Mouse (Mus musculus) CH12.LX (cell line): Measurements from ENCODE around the gene Slc2a13. TPM values are rescaled to one million over a fixed set of nuclear protein-coding genes. Genes with fewer than 3 reads are reported as not detected.

Experiments used
- DNase-seq: peaks from one replicate; pipeline ENCODE4 v3.0.0-alpha.2; 2013; ENCODE audit errors: extremely low read depth
- H3K27ac ChIP-seq: 2 replicates; pipeline ENCODE4 v1.5.1; 2012; ENCODE audit warnings: low read depth, mild to moderate bottlenecking, control low read depth, moderate library complexity; ENCODE audit not compliant: insufficient read depth
- H3K27me3 ChIP-seq: replicated peaks from 2 replicates; pipeline ENCODE3; 2012; ENCODE audit warnings: inconsistent platforms
- H3K36me3 ChIP-seq, 2 experiments: replicated peaks in 1 of 2; 2 replicates each; pipeline versions ENCODE3 to v1.6.1; 2012; ENCODE audit warnings: inconsistent platforms in 1 of 2, low read length in 1 of 2, mild to moderate bottlenecking in 1 of 2, mixed read lengths in 1 of 2, moderate library complexity in 1 of 2; ENCODE audit not compliant: control insufficient read depth in 1 of 2, insufficient read depth in 1 of 2
- H3K4me1 ChIP-seq, 2 experiments: 2 replicates each; pipeline ENCODE4 v1.6.1; 2012; ENCODE audit warnings: inconsistent platforms in 1 of 2, moderate library complexity in 1 of 2; ENCODE audit not compliant: insufficient read depth in 2 of 2, control insufficient read depth in 1 of 2
- H3K4me2 ChIP-seq: 2 replicates; pipeline ENCODE4 v1.6.1; 2012; ENCODE audit warnings: low read depth, mild to moderate bottlenecking, control low read depth; ENCODE audit not compliant: poor library complexity, insufficient read depth, severe bottlenecking
- H3K4me3 ChIP-seq, 3 experiments: fragments of 150-350 bp in 1 of 3; sonication (generic) in 1 of 3; replicated peaks in 1 of 3; 2 replicates each; pipeline versions ENCODE3 to v1.5.1; 2011 to 2012; ENCODE audit warnings: low read depth in 2 of 3, low read length in 2 of 3, mild to moderate bottlenecking in 2 of 3, moderate library complexity in 2 of 3, control low read depth in 1 of 3, improper control_type of control experiment in 1 of 3, inconsistent platforms in 1 of 3, mixed read lengths in 1 of 3; ENCODE audit not compliant: poor library complexity in 1 of 3
- H3K79me2 ChIP-seq: replicated peaks from 2 replicates; pipeline ENCODE4 v1.6.1; 2012; ENCODE audit warnings: mild to moderate bottlenecking, moderate library complexity; ENCODE audit not compliant: control insufficient read depth, poor library complexity, insufficient read depth, severe bottlenecking; ENCODE audit errors: extremely low read depth
- H3K9ac ChIP-seq: 2 replicates; pipeline ENCODE4 v1.6.1; 2012; ENCODE audit warnings: low read depth, mild to moderate bottlenecking, control low read depth, moderate library complexity; ENCODE audit not compliant: insufficient read depth
- H3K9me3 ChIP-seq: replicated peaks from 2 replicates; pipeline ENCODE3; 2012; ENCODE audit warnings: low read length, inconsistent platforms, mixed read lengths
- BHLHE40 ChIP-seq: IDR thresholded peaks from 2 replicates; pipeline ENCODE4 v1.6.1; 2011; ENCODE audit warnings: mild to moderate bottlenecking, low read depth, low read length, improper control_type of control experiment
- CHD1 ChIP-seq: IDR thresholded peaks from 2 replicates; pipeline ENCODE4 v1.6.1; 2012; ENCODE audit warnings: low read depth, low read length, improper control_type of control experiment, inconsistent platforms
- E2F4 ChIP-seq: IDR thresholded peaks from 2 replicates; pipeline ENCODE4 v1.6.1; 2011; ENCODE audit warnings: low read depth, low read length, improper control_type of control experiment; ENCODE audit not compliant: insufficient replicate concordance
- ELF1 ChIP-seq: IDR thresholded peaks from 2 replicates; pipeline ENCODE4 v1.6.1; 2014; ENCODE audit warnings: low read depth, mild to moderate bottlenecking, inconsistent platforms, low read length, improper control_type of control experiment
- ETS1 ChIP-seq: conservative IDR thresholded peaks from 2 replicates; pipeline ENCODE4 v1.6.1; 2012; ENCODE audit warnings: low read depth, mild to moderate bottlenecking, inconsistent platforms, low read length, improper control_type of control experiment, moderate library complexity
- HCFC1 ChIP-seq: IDR thresholded peaks from 2 replicates; pipeline ENCODE4 v1.6.1; 2012; ENCODE audit warnings: low read depth, mild to moderate bottlenecking, inconsistent platforms, low read length, improper control_type of control experiment
- IRF4 ChIP-seq: IDR thresholded peaks from 2 replicates; pipeline ENCODE4 v1.6.1; 2014; ENCODE audit warnings: low read depth, mild to moderate bottlenecking, inconsistent platforms, low read length, improper control_type of control experiment
- JUN ChIP-seq: IDR thresholded peaks from 2 replicates; pipeline ENCODE4 v1.6.1; 2011; ENCODE audit warnings: low read depth, mild to moderate bottlenecking, low read length, improper control_type of control experiment, moderate library complexity; ENCODE audit not compliant: insufficient read depth
- JUND ChIP-seq: conservative IDR thresholded peaks from 2 replicates; pipeline ENCODE4 v1.6.1; 2011; ENCODE audit warnings: low read depth, low read length, improper control_type of control experiment
- KAT2A ChIP-seq: IDR thresholded peaks from 2 replicates; pipeline ENCODE4 v1.6.1; 2012; ENCODE audit warnings: low read length, improper control_type of control experiment, inconsistent platforms; ENCODE audit not compliant: insufficient replicate concordance
- MAFK ChIP-seq: IDR thresholded peaks from 2 replicates; pipeline ENCODE4 v1.6.1; 2011; ENCODE audit warnings: low read length, improper control_type of control experiment; ENCODE audit not compliant: insufficient replicate concordance
- MAZ ChIP-seq: IDR thresholded peaks from 2 replicates; pipeline ENCODE4 v1.6.1; 2012; ENCODE audit warnings: low read depth, mild to moderate bottlenecking, inconsistent platforms, low read length, improper control_type of control experiment, moderate library complexity
- TCF12 ChIP-seq: IDR thresholded peaks from 2 replicates; pipeline ENCODE4 v1.6.1; 2014; ENCODE audit warnings: low read depth, mild to moderate bottlenecking, inconsistent platforms, low read length, improper control_type of control experiment
- USF1 ChIP-seq: IDR thresholded peaks from 2 replicates; pipeline ENCODE4 v1.6.1; 2014; ENCODE audit warnings: low read depth, mild to moderate bottlenecking, inconsistent platforms, low read length, improper control_type of control experiment
- ZMIZ1 ChIP-seq: IDR thresholded peaks from 2 replicates; pipeline ENCODE4 v1.6.1; 2012; ENCODE audit warnings: low read depth, mild to moderate bottlenecking, inconsistent platforms, low read length, improper control_type of control experiment
- ZNF384 ChIP-seq: IDR thresholded peaks from 2 replicates; pipeline ENCODE4 v1.6.1; 2012; ENCODE audit warnings: low read depth, low read length, improper control_type of control experiment, inconsistent platforms
- dilution Hi-C: fragments of 300-500 bp; cut with MboI; formaldehyde crosslinking; loops from 2 replicates; pipeline ENCODE4 v1.14.3; 2020; ENCODE audit warnings: low sequenced_read_pairs; ENCODE audit not compliant: extremely low pct_unique_long_range_greater_than_20kb, extremely low pct_ligation_motif_present
- in situ Hi-C: fragments of 300-500 bp; cut with MboI; formaldehyde crosslinking; loops from 3 replicates; pipeline ENCODE4 v1.14.3; 2019; ENCODE audit warnings: low sequenced_read_pairs, low pct_ligation_motif_present, low pct_unique_long_range_greater_than_20kb, mixed read lengths
- polyA plus RNA-seq: library from polyadenylated mRNA; unstranded; fragments of >175 nt; gene quantifications from 2 replicates; pipeline ENCODE4 v1.2.1, GENCODE M21; 2012; ENCODE audit warnings: low read depth; ENCODE audit not compliant: insufficient read length
- total RNA-seq, 2 experiments: library from RNA; depleted of rRNA; stranded (reverse); fragments of 300-350 nt in 1 of 2; fragments of >200 nt in 1 of 2; gene quantifications; 2 replicates each; pipeline ENCODE4 v1.2.3; 2012 to 2014

Gene Slc2a13
- total and polyA plus RNA-seq, 3 experiments = not detected

- in situ Hi-C loops = no loop called here
- no peaks in the 10 kb centered on the region for H3K36me3 ChIP-seq
- no peaks in the 10 kb centered on the region for H3K27me3 ChIP-seq
- no peak overlapping the region for H3K9ac ChIP-seq
- H3K27ac ChIP-seq = no peak overlapping the region
- H3K4me1 ChIP-seq = no peaks in the 10 kb centered on the region
- no peak for TF ChIP-seq BHLHE40
- dilution Hi-C loops = no loop called here
- H3K9me3 ChIP-seq = peaks cover 59% of the 10 kb centered on the region
- no peak overlapping the region for H3K4me3 ChIP-seq
- H3K4me2 ChIP-seq = no peak overlapping the region
- no peak for DNase-seq
- no peaks in the 10 kb centered on the region for H3K79me2 ChIP-seq
Measured at GRCm38 (mm10) chr15:91283418-91283817, 289.6 kb downstream of the Slc2a13 start.

GRCm38 (mm10) chr15:91282822-91283221 is 290.2 kb downstream of the Slc2a13 start:
- in situ Hi-C loops = no loop called here

GRCm38 (mm10) chr15:91281521-91281920 is 291.5 kb downstream of the Slc2a13 start:
- no peak overlapping the region for H3K27ac ChIP-seq
- TF ChIP-seq CHD1 (no peak), TCF12 (no peak), ZNF384 (no peak), HCFC1 (no peak), JUN (no peak), USF1 (no peak), MAZ (no peak), IRF4 (no peak), E2F4 (no peak), ZMIZ1 (no peak), MAFK (no peak), ELF1 (no peak)
- no peaks in the 10 kb centered on the region for H3K27me3 ChIP-seq
- no peak overlapping the region for H3K9ac ChIP-seq
- DNase-seq = no peak
- dilution Hi-C loops = no loop called here
- H3K4me1 ChIP-seq = no peaks in the 10 kb centered on the region
- no peak overlapping the region for H3K4me2 ChIP-seq
- H3K4me3 ChIP-seq = no peak overlapping the region
- H3K36me3 ChIP-seq = no peaks in the 10 kb centered on the region
- H3K79me2 ChIP-seq = no peaks in the 10 kb centered on the region
- in situ Hi-C loops = no loop called here
- H3K9me3 ChIP-seq = peaks cover 63% of the 10 kb centered on the region

More at GRCm38 (mm10) chr15:91282822-91283221, 290.2 kb downstream of the Slc2a13 start:
- Histone ChIP-seq H3K4me3 (no peak overlapping the region), H3K4me1 (no peaks in the 10 kb centered on the region), H3K79me2 (no peaks in the 10 kb centered on the region), H3K36me3 (no peaks in the 10 kb centered on the region), H3K9me3 (peaks cover 58% of the 10 kb centered on the region), H3K27me3 (no peaks in the 10 kb centered on the region), H3K9ac (no peak overlapping the region), H3K4me2 (no peak overlapping the region), H3K27ac (no peak overlapping the region)
- TF ChIP-seq ETS1 = no peak
- no peak for TF ChIP-seq JUND
- TF ChIP-seq KAT2A = no peak
- TF ChIP-seq E2F4 = no peak
- dilution Hi-C loops = no loop called here
- DNase-seq = no peak
